Mouse (Mus musculus) gastrocnemius, adult 8-10 months (tissue): ENCODE measurements around the gene Fcgrt. TPM values are rescaled to one million over a fixed set of nuclear protein-coding genes. Genes with fewer than 3 reads are reported as not detected.

ENCODE experiments used
- DNase-seq, 2 experiments: peaks; one replicate each; pipeline ENCODE4 v3.0.0; 2022; ENCODE audit warnings: low spot score in 2 of 2
- total RNA-seq, 4 experiments: library from RNA; stranded (reverse); gene quantifications; 2 replicates each; pipeline ENCODE4 v1.2.4; 2022

Gene Fcgrt
- total RNA-seq, 4 experiments from 2014 or later, result 23.8 to 37.0 (median 30.0) TPM

- DNase-seq, result no peak
Observed at GRCm38 (mm10) chr7:45083300-45083890, 20.3 kb downstream of the Fcgrt start.

- no peak for DNase-seq
Observed at GRCm38 (mm10) chr7:45082401-45083299, 21.0 kb downstream of the Fcgrt start.

DNA sequence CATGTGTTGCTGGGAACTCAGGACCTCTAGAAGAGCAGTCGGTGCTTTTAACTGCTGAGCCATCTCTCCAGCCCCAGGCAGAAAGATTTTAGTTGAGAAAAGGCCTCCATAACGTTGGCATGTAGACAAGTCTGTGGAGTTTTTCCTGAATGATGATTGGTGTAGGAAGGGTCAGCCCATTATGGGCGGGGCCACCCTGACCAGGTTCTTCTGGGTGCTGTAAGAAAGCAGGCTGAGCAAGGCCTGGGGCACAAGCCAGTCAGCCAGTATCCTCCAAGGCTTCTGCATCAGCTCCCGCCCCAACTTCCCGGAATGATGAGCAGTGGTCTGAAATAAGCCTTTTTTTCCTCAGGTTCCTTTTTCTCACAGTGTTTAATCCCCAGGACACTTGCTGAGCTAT, 22.6 kb downstream of the Fcgrt start:
- no peak for DNase-seq

DNA sequence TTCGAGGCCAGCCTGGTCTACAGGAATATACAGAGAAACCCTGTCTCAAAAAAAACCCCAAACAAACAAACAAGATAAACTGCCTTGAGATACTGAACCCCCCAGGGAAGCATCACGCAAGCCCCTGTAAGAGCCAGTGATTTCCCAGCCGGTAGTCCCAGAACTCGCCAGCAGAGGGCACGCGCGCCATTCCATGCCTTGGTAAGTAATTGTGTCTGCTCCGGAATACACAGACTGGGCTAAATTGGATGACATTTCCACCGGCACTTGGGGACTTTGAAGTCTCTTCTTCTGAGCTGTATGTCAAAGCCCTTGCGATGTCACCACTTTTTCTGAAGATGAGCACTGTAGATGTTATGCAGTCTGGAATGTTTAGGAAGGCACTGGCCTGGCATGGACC, 23.8 kb downstream of the Fcgrt start:
- DNase-seq, result peak; percentile 89 to 92

DNA sequence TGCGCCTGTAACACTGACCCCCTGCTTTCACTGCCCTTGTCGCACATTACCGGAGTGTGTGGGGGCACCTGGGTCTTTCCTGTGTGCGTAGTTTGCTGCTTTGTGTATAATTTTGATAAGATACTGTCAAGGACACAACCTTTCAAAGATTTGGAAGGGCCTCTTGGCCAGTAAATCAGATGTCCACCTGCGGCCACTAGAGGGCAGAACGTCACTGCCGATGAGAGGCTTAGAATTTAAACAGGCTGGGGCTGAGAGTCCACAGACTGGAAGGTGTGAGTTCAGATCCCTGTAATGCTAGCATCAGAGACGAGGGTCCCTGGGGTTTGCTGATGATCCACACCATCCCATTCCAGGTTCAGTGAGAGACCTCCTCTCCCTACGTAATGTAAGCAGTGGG, 25.1 kb downstream of the Fcgrt start:
- peak; percentile 54 to 59 for DNase-seq

DNA sequence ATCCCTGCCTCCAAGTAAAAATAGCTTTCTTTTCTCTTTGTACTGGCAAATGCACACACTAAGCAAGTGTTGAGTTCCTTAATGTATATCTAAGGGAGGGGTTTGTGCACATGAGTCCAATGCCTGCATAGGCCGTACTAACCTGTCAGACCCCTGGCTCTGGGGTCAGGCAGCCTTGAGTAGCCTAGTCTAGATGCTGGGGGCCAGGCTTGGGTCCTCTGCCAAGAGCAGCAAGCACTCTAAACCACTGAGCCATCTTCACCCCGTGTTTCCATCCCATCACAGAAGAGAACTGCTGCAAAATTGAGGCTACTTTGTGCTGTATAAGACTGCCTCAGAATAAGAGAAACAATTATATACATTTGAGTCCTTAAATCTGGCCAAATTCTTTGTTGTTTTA, 25.8 kb downstream of the Fcgrt start:
- no peak for DNase-seq

- DNase-seq, result no peak
Observed at GRCm38 (mm10) chr7:45077322-45077721, 26.3 kb downstream of the Fcgrt start.

GRCm38 (mm10) chr7:45076501-45076900, 27.1 kb downstream of the Fcgrt start:
- no peak for DNase-seq

DNA sequence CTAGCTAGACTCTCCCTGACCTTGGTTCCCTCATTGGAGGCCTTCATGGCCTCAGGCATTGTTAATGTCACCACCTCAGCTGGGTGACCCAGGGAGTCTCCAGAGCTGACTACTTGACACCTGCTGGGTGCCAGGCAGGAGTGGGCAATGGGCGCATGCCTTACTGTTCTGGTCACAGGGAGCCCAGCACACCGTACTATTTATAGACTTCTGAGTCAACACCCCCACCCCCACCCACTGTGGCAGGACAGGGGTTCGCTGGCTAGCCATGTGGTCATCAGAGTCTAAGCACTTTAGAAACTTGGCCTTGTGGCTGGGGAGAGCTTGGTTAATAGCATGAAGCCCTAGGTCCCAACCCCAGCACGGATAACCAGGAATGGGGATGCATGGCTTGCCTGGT, 28.2 kb downstream of the Fcgrt start:
- peak; percentile 43 to 63 for DNase-seq

- no peak for DNase-seq
Observed at GRCm38 (mm10) chr7:45073949-45074348, 29.7 kb downstream of the Fcgrt start.

- DNase-seq, result no peak
Observed at GRCm38 (mm10) chr7:45073171-45073707, 30.4 kb downstream of the Fcgrt start.

DNA sequence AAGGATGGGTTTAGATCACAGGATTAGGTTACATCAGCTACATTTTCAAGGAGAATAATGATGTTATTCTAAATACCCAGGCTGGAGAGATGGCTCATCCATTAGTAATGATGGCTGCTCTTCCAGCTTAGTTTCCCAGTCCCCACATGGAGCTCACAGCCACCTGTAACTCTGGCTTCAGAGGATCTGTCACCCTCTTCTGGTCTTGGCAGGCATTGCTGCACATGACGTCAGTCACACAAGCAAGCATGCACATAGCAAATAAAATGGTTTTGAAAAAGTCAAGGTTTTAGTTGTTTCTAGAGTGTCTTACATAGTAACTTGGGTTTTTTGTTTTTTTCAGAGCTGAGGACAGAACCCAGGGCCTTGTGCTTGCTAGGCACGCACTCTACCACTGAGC, 31.4 kb downstream of the Fcgrt start:
- DNase-seq, result no peak

DNA sequence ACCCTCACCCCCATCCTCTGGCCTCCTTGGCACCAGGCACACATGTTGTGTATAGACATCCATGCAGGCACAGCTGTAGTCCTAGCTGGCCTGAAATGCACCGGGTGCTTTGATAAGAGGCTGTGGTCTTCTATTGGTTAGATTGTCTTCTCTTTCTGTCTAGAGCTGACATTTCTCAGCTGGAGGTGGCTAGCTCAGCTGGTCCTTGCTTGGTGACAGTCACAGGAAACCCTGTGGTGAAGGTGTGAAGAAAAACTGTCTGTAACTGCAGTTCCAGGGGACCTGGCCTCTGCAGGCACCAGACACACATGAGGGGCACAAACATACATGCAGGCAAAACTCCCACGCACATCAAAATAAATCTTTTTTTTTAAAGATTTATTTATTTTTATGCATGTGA, 34.0 kb downstream of the Fcgrt start:
- DNase-seq, result no peak

- peak in 1 of 2 experiments; percentile 36 for DNase-seq
Observed at GRCm38 (mm10) chr7:45068000-45068318, 35.7 kb downstream of the Fcgrt start.

DNA sequence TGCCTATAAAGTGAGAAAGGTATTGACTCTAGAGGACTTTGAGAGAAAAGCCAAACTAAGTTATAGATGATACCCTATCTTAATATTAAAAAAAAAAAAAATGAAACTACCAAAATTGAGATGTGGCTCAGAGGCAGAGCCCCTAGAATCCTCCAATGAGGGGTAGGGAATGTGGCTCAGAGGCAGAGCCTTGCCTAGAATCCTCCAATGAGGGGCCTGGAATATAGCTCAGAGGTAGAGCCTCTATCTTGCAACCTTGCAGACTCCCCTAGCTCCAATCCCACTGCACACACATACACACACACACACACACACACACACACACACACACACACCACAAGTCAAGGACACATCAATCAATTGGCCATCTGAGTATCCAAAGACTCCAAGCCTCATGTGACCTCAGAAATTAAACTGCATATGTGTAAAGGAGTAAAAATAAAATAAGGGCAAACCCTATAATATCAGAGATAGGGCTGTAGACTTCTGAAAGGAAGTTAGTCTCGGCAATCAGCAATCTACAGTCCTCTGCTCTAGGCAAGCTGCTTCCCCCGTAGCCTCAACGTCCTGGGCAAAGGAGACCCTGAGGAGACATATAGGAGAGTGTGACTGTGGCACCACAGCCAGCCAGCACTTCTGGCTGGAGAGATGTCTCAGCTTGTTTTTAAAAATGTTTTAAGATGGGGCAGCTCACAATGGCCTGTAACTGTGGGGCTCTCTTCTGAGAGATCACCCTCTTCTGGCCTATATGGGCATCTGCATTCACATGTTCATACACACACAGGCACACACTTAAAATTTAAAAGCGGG, 36.3 kb downstream of the Fcgrt start:
- no peak for DNase-seq

GRCm38 (mm10) chr7:45062239-45062835, 41.3 kb downstream of the Fcgrt start, which contains the start of the genes Nosip and Prrg2:
Gene Nosip (plus strand): TSS chr7:45062429.
Gene Prrg2 (minus strand): TSS chr7:45062677.
- DNase-seq, result peak; percentile 92 to 93

DNA sequence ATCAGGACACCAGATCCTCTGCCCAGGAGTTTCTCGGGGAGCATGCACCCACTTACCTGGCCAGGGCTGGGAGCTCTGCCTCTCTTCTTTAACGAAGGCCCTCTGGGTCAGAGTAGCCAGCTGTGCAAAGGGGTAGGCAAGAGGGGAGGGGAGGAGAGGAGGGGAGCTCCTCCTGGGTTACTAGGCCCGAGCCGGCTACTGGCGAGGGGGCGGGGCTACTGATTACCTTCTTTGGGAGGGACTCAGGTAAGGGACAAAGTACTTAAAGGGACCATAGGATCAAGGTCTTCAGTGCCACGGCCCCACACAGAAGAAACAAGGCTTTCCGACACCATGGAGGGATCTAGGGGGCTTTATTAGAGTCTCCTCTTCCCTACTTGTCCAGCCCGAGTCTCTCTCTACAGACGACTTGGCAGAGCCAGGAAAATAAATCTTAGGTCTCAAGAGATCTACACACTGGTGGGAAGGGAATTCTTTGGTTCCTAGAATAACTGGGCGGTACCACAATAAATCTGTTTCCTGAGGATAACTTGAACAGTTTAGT, 42.0 kb downstream of the Fcgrt start:
- DNase-seq, result no peak

DNA sequence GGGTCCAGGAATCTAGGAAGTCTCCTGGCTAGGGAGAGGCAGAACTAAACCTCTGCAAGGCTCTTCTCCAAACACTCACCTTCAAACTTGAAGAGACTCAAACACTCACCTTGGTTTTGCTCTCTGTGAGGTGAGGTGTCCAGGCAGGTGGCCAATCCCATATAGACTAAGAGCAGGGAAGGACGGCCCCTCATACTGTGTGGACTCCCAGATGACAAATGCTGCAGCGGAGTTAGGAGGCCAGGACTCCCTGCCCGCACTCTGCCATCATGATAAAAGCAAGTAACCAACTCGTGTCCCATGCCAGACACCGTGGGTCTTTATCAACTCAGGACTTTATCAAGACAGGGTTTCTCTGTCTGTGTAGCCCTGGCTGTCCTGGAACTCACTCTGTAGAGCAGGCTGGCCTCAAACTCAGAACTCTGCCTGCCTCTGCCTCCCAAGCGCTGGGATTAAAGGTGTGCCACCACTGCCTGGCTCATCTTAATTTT, 43.0 kb downstream of the Fcgrt start:
- no peak for DNase-seq

DNA sequence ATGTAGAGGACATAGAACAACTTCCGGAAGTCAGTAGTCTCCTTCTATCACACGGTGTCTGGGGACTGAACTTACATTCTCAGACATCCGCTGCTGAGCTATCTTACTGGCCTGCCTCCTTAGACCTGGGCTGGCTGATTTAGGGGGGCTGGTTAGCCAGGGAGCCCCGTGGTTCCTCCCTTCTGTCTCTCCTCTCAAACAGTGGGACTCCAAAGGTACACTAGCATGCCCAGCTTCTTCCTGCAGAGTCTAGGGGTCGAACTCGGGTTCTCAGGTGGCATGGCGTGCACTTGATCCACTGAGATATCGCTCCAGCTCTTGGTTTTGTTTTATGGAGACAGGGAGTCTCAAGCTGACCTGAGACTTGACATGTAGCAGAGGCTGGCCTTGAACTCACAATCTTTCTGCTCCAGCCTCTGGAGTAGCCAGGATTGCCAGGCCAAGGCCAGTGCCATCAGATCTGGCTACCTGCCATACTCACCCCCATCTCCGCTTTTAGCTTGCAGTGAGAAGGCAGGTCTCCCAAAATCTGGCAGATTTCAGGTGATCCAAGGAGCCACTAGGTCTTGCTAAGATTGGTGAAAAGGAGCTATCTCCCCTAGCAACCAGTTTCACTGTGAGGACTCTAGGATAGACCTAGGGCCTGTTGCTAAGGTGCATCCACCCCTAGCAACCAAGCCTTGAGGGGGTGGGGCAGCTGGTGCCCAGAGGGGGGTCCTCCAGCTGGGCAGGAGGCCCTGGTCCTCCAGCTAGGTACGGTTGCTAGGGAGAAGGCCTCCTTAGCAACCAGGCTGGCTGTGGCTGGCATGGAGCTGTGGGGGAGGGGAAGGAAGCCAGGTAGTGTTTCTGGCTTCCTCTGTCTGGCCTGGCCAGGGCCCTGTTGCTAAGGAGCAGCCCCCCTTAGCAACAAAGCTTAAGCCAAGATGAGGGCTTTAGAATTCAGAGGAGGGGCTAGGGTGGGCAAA, 44.8 kb downstream of the Fcgrt start:
- DNase-seq, result no peak

DNA sequence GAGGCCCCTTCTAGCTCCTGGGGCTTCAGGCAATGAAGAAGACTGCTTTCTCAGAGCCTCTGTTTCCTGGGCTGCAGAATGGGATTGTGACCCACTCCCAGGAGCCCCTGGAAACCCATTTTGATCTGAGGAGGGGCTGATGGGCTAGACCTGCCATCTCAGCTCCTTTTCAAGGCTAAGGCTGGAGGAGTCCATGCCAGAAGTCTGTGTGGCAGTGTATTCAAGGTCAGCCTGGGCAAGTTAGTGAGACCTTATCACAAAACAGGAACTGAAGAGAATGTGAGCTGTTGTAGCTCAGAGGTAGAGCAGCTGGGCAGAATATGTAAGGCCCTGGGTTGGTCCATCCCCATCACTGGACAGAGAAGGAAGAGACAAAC, 46.7 kb downstream of the Fcgrt start:
- no peak for DNase-seq
